Mouse (Mus musculus): ENCODE data around the gene Nedd9. TPM values are rescaled to one million over a fixed set of nuclear protein-coding genes. Genes with fewer than 3 reads are reported as not detected.

Nedd9 gene
- polyA plus RNA-seq, 1 experiment, result not detected

DNA sequence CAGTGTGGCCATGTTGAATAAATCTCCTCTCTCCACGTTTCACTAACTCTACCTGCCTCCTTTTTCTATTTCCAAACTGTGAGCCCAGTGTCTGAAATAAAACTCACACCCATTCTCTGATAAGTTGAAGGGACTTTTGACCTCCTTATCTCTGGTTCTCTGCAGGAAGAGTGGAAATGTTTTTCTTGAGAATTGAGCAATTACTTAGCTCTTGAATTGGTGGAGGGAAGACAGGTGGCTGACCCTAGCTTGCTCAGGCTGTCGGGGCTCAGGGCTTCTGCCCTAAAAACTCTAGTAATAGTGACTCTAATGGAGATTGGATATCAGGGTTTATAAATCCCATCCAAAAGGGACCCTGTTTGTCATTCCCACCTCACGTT lies 143.3 kb downstream of the Nedd9 start:
- no peak for TF ChIP-seq CTCF (IDR thresholded peaks at IDR 0.05; ENCODE audit: insufficient read depth, low read depth, low read length)
- 96% methylated on average over 3 of the region's 3 CpGs for WGBS
- Histone ChIP-seq H3K27ac (ENCODE audit: insufficient read depth, low read depth, low read length) (no peak overlapping the region), H3K4me3 (ENCODE audit: insufficient read depth, low read depth, low read length) (no peak overlapping the region), H3K4me1 (ENCODE audit: control insufficient read depth, insufficient read depth, low read length) (peaks cover 9% of the 10 kb centered on the region)

DNA sequence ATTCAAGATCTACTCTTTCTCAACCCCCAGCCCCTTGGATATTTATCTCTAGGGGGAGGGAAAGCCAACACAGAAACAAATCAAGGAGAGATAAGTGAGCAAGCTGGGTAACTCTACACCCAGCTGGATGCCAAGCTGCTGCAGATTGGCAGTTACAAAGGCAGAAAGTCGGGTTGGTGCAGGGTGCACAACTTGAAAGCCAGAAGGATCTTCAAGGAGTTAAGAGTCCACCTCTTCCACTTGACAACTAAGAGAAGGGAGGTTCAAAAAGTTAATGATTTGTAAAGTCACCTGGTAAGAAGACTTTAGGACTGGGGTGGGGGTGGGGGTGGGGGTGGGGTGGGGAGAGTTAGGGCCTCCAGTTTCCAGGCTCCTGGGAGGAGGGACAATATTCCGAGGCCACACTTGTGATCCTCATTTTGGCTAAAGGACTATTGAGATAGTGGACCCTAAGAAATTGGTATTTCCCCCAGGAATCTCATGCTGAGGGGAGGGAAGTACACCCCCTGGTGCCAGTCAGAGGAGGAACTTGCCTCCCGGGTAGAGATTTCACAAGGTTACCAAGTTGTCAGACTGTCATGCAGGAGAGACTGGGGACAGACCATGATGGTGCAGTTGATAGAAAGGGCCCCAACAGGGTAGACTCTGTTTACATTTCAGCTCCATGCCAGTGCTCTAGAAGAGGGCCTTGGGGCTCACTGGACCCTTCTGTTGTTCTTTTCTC lies 143.8 kb downstream of the Nedd9 start:
- WGBS, result 84% methylated on average over 3 of the region's 3 CpGs
- Histone ChIP-seq H3K4me3 (ENCODE audit: insufficient read depth, low read depth, low read length) (no peak overlapping the region), H3K27ac (ENCODE audit: insufficient read depth, low read depth, low read length) (no peak overlapping the region), H3K4me1 (ENCODE audit: control insufficient read depth, insufficient read depth, low read length) (peaks cover 9% of the 10 kb centered on the region)
- TF ChIP-seq CTCF (IDR thresholded peaks at IDR 0.05; ENCODE audit: insufficient read depth, low read depth, low read length), result no peak
- no peak for TF ChIP-seq POLR2A (IDR thresholded peaks at IDR 0.05; ENCODE audit: insufficient read depth, low read depth, low read length)

DNA sequence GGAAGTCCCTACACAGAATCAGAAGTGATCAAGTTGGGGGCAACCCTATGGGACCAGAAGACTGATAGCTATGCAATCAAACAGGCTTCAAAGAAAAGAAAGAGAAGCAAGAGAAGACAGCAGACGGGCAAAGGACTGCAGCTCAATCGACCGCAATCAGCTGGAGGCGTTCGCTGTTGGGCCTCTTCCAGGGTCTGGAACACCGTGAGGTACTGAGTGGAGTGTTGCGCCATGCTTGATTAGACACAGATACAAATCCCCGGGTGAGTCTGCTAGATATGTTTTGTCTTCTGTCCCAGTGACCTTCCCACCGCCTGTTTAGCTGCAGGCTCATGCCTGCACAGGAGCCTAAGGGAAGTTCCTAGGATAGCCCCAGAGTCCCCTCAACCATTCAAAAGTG lies 145.7 kb downstream of the Nedd9 start:
- TF ChIP-seq CTCF (IDR thresholded peaks at IDR 0.05; ENCODE audit: insufficient read depth, low read depth, low read length) (no peak), POLR2A (IDR thresholded peaks at IDR 0.05; ENCODE audit: insufficient read depth, low read depth, low read length) (no peak)
- Histone ChIP-seq H3K4me1 (ENCODE audit: control insufficient read depth, insufficient read depth, low read length) (peaks cover 9% of the 10 kb centered on the region), H3K27ac (ENCODE audit: insufficient read depth, low read depth, low read length) (no peak overlapping the region), H3K4me3 (ENCODE audit: insufficient read depth, low read depth, low read length) (no peak overlapping the region)
- 84% methylated on average over 9 of the region's 9 CpGs for WGBS

GRCm38 (mm10) chr13:41339653-41340351 lies 147.4 kb downstream of the Nedd9 start:
- Histone ChIP-seq H3K27ac (ENCODE audit: insufficient read depth, low read depth, low read length) (peak overlapping the region; percentile 45; the same call in 1 of the 2 replicates), H3K4me1 (ENCODE audit: control insufficient read depth, insufficient read depth, low read length) (peaks cover 11% of the 10 kb centered on the region), H3K4me3 (ENCODE audit: insufficient read depth, low read depth, low read length) (no peak overlapping the region)
- TF ChIP-seq POLR2A (IDR thresholded peaks at IDR 0.05; ENCODE audit: insufficient read depth, low read depth, low read length), result no peak
- no peak for TF ChIP-seq CTCF (IDR thresholded peaks at IDR 0.05; ENCODE audit: insufficient read depth, low read depth, low read length)
- WGBS, result 51% methylated on average over 22 of the region's 22 CpGs

DNA sequence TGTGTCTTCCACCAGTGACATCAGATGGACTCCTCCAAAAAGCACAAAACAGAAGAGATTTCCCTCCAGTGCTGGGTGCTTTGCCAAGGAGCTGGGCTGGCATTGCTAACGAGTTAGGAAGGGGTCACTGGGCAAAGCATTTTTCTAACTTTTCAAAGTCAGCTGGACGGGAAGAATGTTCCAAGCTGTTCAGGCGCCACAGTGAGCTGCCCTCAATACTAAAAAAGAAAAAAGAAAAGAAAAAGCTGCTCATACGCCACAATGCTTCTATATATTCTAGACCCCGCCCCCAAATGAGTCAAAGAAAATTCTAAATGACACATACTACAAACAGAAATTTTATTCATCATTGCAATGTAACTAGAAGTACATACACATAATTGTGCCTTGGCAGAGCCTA lies 148.0 kb downstream of the Nedd9 start:
- no peak overlapping the region for H3K4me3 ChIP-seq (ENCODE audit: insufficient read depth, low read depth, low read length)
- WGBS, result 78% methylated on average over 5 of the region's 5 CpGs
- 0 out of 2 replicates have a peak overlapping the region, but pooled peaks have one; percentile 40 for H3K27ac ChIP-seq (ENCODE audit: insufficient read depth, low read depth, low read length)
- peaks cover 13% of the 10 kb centered on the region for H3K4me1 ChIP-seq (ENCODE audit: control insufficient read depth, insufficient read depth, low read length)
- TF ChIP-seq CTCF (IDR thresholded peaks at IDR 0.05; ENCODE audit: insufficient read depth, low read depth, low read length), result no peak
- TF ChIP-seq POLR2A (IDR thresholded peaks at IDR 0.05; ENCODE audit: insufficient read depth, low read depth, low read length), result no peak

DNA sequence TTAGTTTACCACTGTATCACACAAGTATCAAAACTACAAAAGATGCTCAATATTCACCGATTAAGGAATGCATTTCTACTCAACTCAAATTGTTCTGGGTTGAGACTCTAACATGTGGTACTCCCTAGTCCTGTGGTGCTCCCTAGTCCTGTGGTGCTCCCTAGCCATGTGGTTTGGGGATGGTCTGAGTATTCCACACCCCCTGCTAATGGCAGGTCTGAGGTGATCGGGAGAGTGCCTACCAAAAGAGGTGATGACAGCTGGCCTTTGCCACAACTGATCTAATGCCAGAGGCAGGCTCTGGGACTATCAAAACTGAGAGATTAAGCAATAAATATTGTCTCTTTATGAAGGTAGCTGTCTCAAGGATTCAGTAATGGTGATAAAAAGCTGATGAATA lies 149.8 kb downstream of the Nedd9 start:
- peaks cover 15% of the 10 kb centered on the region for H3K4me1 ChIP-seq (ENCODE audit: control insufficient read depth, insufficient read depth, low read length)
- H3K4me3 ChIP-seq (ENCODE audit: insufficient read depth, low read depth, low read length), result no peak overlapping the region
- H3K27ac ChIP-seq (ENCODE audit: insufficient read depth, low read depth, low read length), result no peak overlapping the region
- TF ChIP-seq CTCF (IDR thresholded peaks at IDR 0.05; ENCODE audit: insufficient read depth, low read depth, low read length) (no peak), POLR2A (IDR thresholded peaks at IDR 0.05; ENCODE audit: insufficient read depth, low read depth, low read length) (no peak)
- 93% methylated on average over 2 of the region's 2 CpGs for WGBS

DNA sequence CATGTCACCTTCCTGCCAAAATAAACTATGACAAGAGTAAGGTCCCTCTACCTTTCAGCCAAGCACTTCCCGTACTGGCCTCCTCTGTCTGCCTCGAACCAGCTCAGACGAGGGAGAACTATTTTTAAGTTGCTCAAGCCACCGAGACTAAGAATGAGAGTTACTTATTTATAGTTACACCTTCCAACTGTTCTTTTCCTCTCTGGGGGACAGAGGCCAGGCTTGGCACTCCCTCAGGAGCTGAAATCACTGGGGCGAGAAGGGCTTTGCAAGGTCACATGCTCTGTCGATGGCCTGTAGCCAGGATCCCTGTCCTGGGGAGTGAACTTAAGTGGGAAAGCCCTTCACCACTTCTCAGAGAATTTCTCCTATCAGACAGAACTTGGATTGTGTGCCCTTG lies 150.9 kb downstream of the Nedd9 start:
- TF ChIP-seq POLR2A (IDR thresholded peaks at IDR 0.05; ENCODE audit: insufficient read depth, low read depth, low read length) (no peak), CTCF (IDR thresholded peaks at IDR 0.05; ENCODE audit: insufficient read depth, low read depth, low read length) (no peak)
- peaks cover 15% of the 10 kb centered on the region for H3K4me1 ChIP-seq (ENCODE audit: control insufficient read depth, insufficient read depth, low read length)
- H3K4me3 ChIP-seq (ENCODE audit: insufficient read depth, low read depth, low read length), result no peak overlapping the region
- WGBS, result 61% methylated on average over 6 of the region's 6 CpGs
- no peak overlapping the region for H3K27ac ChIP-seq (ENCODE audit: insufficient read depth, low read depth, low read length)

DNA sequence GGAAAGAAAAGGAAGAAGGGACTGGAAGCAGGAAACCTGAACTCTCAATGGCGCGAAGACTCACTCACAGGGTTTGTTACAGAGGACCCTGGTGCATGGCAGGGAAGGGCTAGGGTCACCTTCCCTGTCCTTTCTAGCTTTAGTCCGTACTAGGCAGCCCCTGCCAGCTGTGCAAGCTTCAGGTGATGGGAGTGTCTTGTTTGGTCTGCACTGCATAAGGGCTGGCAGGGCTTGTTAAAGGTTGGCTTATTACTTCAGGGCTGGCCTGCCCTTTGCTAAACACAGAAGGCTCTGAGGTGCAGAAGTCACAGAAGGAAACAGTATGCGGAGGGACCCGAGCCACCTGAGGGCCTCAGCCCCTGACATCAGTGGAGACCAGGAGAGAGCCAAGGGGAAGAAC lies 151.4 kb downstream of the Nedd9 start:
- TF ChIP-seq CTCF (IDR thresholded peaks at IDR 0.05; ENCODE audit: insufficient read depth, low read depth, low read length) (no peak), POLR2A (IDR thresholded peaks at IDR 0.05; ENCODE audit: insufficient read depth, low read depth, low read length) (no peak)
- Histone ChIP-seq H3K27ac (ENCODE audit: insufficient read depth, low read depth, low read length) (no peak overlapping the region), H3K4me3 (ENCODE audit: insufficient read depth, low read depth, low read length) (no peak overlapping the region), H3K4me1 (ENCODE audit: control insufficient read depth, insufficient read depth, low read length) (peaks cover 15% of the 10 kb centered on the region)
- 91% methylated on average over 5 of the region's 5 CpGs for WGBS

DNA sequence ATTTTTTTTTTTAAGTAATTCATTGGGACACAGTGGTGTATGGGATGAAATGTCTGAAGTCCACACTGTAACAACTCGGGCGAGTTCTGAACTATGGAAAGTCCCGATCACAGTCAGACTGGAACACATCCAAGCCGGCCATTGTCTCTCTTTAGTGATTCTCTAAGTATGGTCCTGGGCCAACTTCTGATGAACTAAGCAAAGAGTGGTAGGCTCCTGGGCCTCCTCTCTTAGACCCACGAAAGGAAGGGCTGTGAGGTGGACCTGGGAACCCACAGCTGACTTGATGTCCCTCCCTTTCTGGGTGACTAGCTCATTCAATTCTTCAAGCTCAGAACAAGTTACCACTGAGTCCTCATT lies 152.5 kb downstream of the Nedd9 start:
- WGBS, result 59% methylated on average over 5 of the region's 5 CpGs
- Histone ChIP-seq H3K4me3 (ENCODE audit: insufficient read depth, low read depth, low read length) (no peak overlapping the region), H3K27ac (ENCODE audit: insufficient read depth, low read depth, low read length) (no peak overlapping the region), H3K4me1 (ENCODE audit: control insufficient read depth, insufficient read depth, low read length) (peaks cover 8% of the 10 kb centered on the region; the same call in 1 of the 2 replicates)
- TF ChIP-seq POLR2A (IDR thresholded peaks at IDR 0.05; ENCODE audit: insufficient read depth, low read depth, low read length), result no peak
- TF ChIP-seq CTCF (IDR thresholded peaks at IDR 0.05; ENCODE audit: insufficient read depth, low read depth, low read length), result no peak

All from olfactory bulb, adult 2 months (tissue).